Mouse (Mus musculus) CH12.LX (cell line): ENCODE measurements at regions not wholly inside any gene's neighbourhood (a gene's known extent, or its start where the extent isn't known, plus 50 kb on each side); places are given as distances from the start of the nearest gene placed in this dataset.

Source experiments
- CTCF ChIP-seq, 2 experiments: IDR thresholded peaks in 1 of 2; conservative IDR thresholded peaks in 1 of 2; 2 replicates each; pipeline ENCODE4 v1.5.1; 2011 to 2012; ENCODE audit warnings: low read depth in 2 of 2, low read length in 2 of 2, improper control_type of control experiment in 1 of 2, inconsistent platforms in 1 of 2, mild to moderate bottlenecking in 1 of 2, moderate library complexity in 1 of 2
- HCFC1 ChIP-seq: IDR thresholded peaks from 2 replicates; pipeline ENCODE4 v1.6.1; 2012; ENCODE audit warnings: low read depth, mild to moderate bottlenecking, inconsistent platforms, low read length, improper control_type of control experiment
- MEF2A ChIP-seq: IDR thresholded peaks from 2 replicates; pipeline ENCODE4 v1.6.1; 2014; ENCODE audit warnings: low read depth, mild to moderate bottlenecking, inconsistent platforms, low read length, improper control_type of control experiment, borderline replicate concordance
- POLR2A ChIP-seq: IDR thresholded peaks from 2 replicates; pipeline ENCODE4 v1.6.1; 2011; ENCODE audit warnings: low read depth, mild to moderate bottlenecking, improper control_type of control experiment, low read length
- SMC3 ChIP-seq: IDR thresholded peaks from 2 replicates; pipeline ENCODE4 v1.6.1; 2011; ENCODE audit warnings: low read depth, low read length, improper control_type of control experiment
- UBTF ChIP-seq: IDR thresholded peaks from 2 replicates; pipeline ENCODE4 v1.6.1; 2012; ENCODE audit warnings: low read depth, mild to moderate bottlenecking, inconsistent platforms, low read length, improper control_type of control experiment, moderate library complexity
- USF1 ChIP-seq: IDR thresholded peaks from 2 replicates; pipeline ENCODE4 v1.6.1; 2014; ENCODE audit warnings: low read depth, mild to moderate bottlenecking, inconsistent platforms, low read length, improper control_type of control experiment

DNA sequence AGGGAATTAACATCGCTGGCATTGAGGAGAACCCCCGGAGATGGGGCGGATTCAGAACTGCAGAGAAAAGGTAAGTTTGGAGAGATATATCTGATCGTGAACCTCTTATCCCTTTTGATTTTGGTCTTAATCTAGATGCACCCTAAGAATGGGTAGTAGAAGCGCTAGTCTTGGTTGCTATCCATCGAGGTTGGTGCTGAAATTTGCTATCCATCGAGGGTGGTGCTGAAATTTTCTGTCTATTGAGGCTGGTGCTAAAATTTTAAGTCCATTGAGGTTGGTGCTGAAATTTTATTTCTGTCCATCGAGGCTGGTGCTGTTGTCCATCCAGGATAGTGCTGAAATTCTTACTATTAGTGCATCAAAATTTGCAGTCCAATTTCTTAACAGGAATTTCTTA is 80.4 kb downstream of the Scgb1b3 start:
- TF ChIP-seq USF1 (no peak), HCFC1 (no peak), CTCF (conservative IDR thresholded peaks at IDR 0.05 in 1 of 2, IDR thresholded peaks at IDR 0.05 in 1 of 2; ENCODE audit: low read depth in 2 of 2, low read length in 2 of 2) (no peak), UBTF (no peak), MEF2A (no peak), SMC3 (no peak), POLR2A (no peak)
